Mouse (Mus musculus) embryonic facial prominence, embryonic 14.5 days (tissue): ENCODE data around the gene Slc7a14. TPM values are rescaled to one million over a fixed set of nuclear protein-coding genes. Genes with fewer than 3 reads are reported as not detected.

Experiments
- ATAC-seq: fragments of 200-750 bp; cut with Nextera tagmentation; 2 replicates; pipeline ENCODE4 v1.8.0; 2017; ENCODE audit warnings: low read depth, moderate number of reproducible peaks, moderate TSS enrichment
- DNase-seq: peaks from one replicate; pipeline ENCODE4 v3.0.0-alpha.2; 2015; ENCODE audit warnings: low spot score
- H3K27ac ChIP-seq: fragments of 300-500 bp; sonication (generic); replicated peaks from 2 replicates; pipeline ENCODE4 v1.5.1; 2014; ENCODE audit warnings: low read depth, mild to moderate bottlenecking, low read length, moderate library complexity
- H3K27me3 ChIP-seq: fragments of 300-500 bp; sonication (generic); replicated peaks from 2 replicates; pipeline ENCODE4 v1.6.1; 2014; ENCODE audit warnings: low read length; ENCODE audit not compliant: control insufficient read depth, insufficient read depth
- H3K36me3 ChIP-seq: fragments of 300-500 bp; sonication (generic); 2 replicates; pipeline ENCODE4 v1.6.1; 2014; ENCODE audit warnings: low read length, mixed read lengths; ENCODE audit not compliant: control insufficient read depth, insufficient read depth
- H3K4me1 ChIP-seq: fragments of 300-500 bp; sonication (generic); 2 replicates; pipeline ENCODE4 v1.6.1; 2014; ENCODE audit warnings: antibody characterized with exemption, low read length; ENCODE audit not compliant: control insufficient read depth, insufficient read depth
- H3K4me2 ChIP-seq: fragments of 300-500 bp; sonication (generic); 2 replicates; pipeline ENCODE4 v1.6.1; 2014; ENCODE audit warnings: low read depth, mild to moderate bottlenecking, low read length, moderate library complexity, mixed read lengths
- H3K4me3 ChIP-seq: fragments of 300-500 bp; sonication (generic); 2 replicates; pipeline ENCODE4 v1.5.1; 2014; ENCODE audit warnings: low read depth, mild to moderate bottlenecking, low read length
- H3K9ac ChIP-seq: fragments of 300-500 bp; sonication (generic); 2 replicates; pipeline ENCODE4 v1.6.1; 2014; ENCODE audit warnings: low read depth, mild to moderate bottlenecking, low read length, moderate library complexity, mixed read lengths
- H3K9me3 ChIP-seq: fragments of 300-500 bp; sonication (generic); 2 replicates; pipeline ENCODE4 v1.6.1; 2016; ENCODE audit warnings: low read length; ENCODE audit not compliant: control insufficient read depth
- WGBS: fragments of 180-500 bp; shearing (Covaris S2); extraction: QIAGEN DNeasy Blood & Tissue Kit; methylation state at CpG from one replicate; pipeline ENCODE4 v1.1.7; 2014; 5-methylcytosine and 5-hydroxymethylcytosine counted together
- polyA plus RNA-seq: library from polyadenylated mRNA; unstranded; fragments of >200 nt; fragmentation: Nextera tagmentation; extraction: Ambion mirVana; gene quantifications from 2 replicates; pipeline ENCODE4 v1.2.1, GENCODE M21; 2014

Slc7a14 gene
- polyA plus RNA-seq, 1 experiment from 2014 or later = 0.43 TPM

GRCm38 (mm10) chr3:31269551-31270317, 40.4 kb downstream of the Slc7a14 start:
- 77% methylated on average over 4 of the region's 4 CpGs for WGBS

DNA sequence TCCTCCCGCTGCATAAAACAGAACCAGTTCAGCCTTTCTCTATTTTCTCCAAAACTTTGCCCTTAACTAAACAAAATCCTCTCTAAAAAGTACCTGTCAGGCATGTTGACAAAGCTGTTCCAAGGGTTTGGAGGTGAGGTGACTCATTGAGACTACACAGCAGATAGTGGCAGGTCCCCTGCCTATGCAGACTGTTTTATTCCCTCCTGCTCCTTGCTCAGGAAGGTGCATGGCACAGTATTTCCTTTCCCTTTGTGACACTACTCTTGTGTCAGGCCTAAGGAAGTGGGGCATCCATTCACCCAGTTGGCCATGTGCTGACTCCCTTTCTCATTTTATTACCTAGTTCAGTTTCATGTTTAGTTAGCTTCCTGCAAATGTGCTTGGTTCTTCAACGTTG, 42.3 kb downstream of the Slc7a14 start:
- Histone ChIP-seq H3K9me3 (no peaks in the 10 kb centered on the region), H3K9ac (no peak overlapping the region), H3K4me3 (no peak overlapping the region), H3K4me2 (no peak overlapping the region), H3K4me1 (peaks cover 10% of the 10 kb centered on the region; the same call in 1 of the 2 replicates), H3K36me3 (no peaks in the 10 kb centered on the region), H3K27ac (no peak overlapping the region), H3K27me3 (no peaks in the 10 kb centered on the region)
- no peak for DNase-seq
- WGBS = 93% methylated on average over 2 of the region's 2 CpGs
- no peak for ATAC-seq

More at GRCm38 (mm10) chr3:31269551-31270317, 40.4 kb downstream of the Slc7a14 start:
- no peaks in the 10 kb centered on the region for H3K36me3 ChIP-seq
- H3K9me3 ChIP-seq = no peaks in the 10 kb centered on the region
- H3K27me3 ChIP-seq = no peaks in the 10 kb centered on the region
- H3K4me3 ChIP-seq = no peak overlapping the region
- no peak for ATAC-seq
- peaks cover 12% of the 10 kb centered on the region; the same call in 1 of the 2 replicates for H3K4me1 ChIP-seq
- H3K27ac ChIP-seq = no peak overlapping the region
- DNase-seq = no peak
- H3K9ac ChIP-seq = no peak overlapping the region
- H3K4me2 ChIP-seq = no peak overlapping the region

DNA sequence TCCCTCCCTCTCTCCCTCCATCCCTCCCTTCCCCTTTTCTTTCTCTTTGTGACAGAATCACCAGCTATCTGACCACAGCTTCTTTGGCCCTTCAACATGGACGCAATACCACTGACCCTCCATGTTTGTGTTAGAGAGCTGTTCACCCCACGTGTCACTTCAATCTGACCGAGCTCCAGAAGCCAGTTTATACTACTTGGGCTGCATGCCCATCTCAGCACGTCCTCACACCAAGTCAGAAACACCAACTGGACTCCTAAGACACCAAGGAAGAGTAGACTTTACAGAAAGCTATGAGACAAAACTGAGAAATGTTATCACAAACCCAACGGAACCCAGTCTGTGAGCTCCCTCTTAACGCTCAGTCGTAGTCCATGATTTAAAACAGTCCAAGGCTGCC, 43.2 kb downstream of the Slc7a14 start:
- ATAC-seq = no peak
- Histone ChIP-seq H3K9ac (no peak overlapping the region), H3K36me3 (no peaks in the 10 kb centered on the region), H3K27me3 (no peaks in the 10 kb centered on the region), H3K4me1 (peaks cover 2% of the 10 kb centered on the region; the same call in 1 of the 2 replicates), H3K4me2 (no peak overlapping the region), H3K4me3 (no peak overlapping the region), H3K27ac (no peak overlapping the region), H3K9me3 (no peaks in the 10 kb centered on the region)
- no peak for DNase-seq
- 85% methylated on average over 7 of the region's 7 CpGs for WGBS

- no peak overlapping the region for H3K4me3 ChIP-seq
- DNase-seq (no peak), ATAC-seq (no peak)
- H3K27me3 ChIP-seq = no peaks in the 10 kb centered on the region
- 98% methylated on average over 3 of the region's 3 CpGs for WGBS
- H3K27ac ChIP-seq = no peak overlapping the region
- no peak overlapping the region for H3K9ac ChIP-seq
- no peaks in the 10 kb centered on the region for H3K9me3 ChIP-seq
- peaks cover 8% of the 10 kb centered on the region; the same call in 1 of the 2 replicates for H3K4me1 ChIP-seq
- no peak overlapping the region for H3K4me2 ChIP-seq
- H3K36me3 ChIP-seq = no peaks in the 10 kb centered on the region
Measured at GRCm38 (mm10) chr3:31263535-31263934, 46.6 kb downstream of the Slc7a14 start.

DNA sequence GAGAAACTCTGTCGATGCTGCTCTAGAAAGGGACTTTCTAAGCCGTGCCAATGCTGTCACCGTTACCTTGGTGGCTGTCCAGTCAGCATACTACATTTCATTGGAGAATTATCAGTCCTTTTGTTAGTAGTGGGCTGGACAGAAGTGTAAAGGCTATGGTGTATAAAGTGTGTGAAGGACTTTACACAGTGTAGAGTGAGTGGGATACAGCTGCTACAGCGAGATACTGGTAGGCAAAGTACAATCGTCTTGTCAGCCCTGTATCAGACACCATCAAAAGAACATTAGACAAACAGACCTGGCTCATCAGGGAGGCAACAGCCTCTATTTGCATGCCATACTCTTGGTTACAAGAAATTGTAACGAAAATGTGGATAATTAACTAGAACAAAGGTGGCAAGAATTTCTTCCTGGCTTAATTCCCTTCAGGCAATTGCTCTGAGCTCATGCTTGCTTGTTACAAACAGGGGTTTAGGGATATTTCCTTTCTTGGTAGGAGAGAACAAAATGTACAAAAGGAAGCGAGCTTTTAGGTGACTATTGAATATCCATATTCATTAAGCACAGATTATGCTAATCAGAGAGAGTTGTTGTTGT, 48.7 kb downstream of the Slc7a14 start:
- H3K4me2 ChIP-seq = no peak overlapping the region
- H3K36me3 ChIP-seq = no peaks in the 10 kb centered on the region
- no peak overlapping the region for H3K4me3 ChIP-seq
- H3K9me3 ChIP-seq = no peaks in the 10 kb centered on the region
- peaks cover 8% of the 10 kb centered on the region; the same call in 1 of the 2 replicates for H3K4me1 ChIP-seq
- 59% methylated on average over 7 of the region's 7 CpGs for WGBS
- H3K9ac ChIP-seq = no peak overlapping the region
- no peaks in the 10 kb centered on the region for H3K27me3 ChIP-seq
- H3K27ac ChIP-seq = no peak overlapping the region; the same call in 1 of the 2 replicates
- DNase-seq = no peak
- no peak for ATAC-seq

GRCm38 (mm10) chr3:31260964-31261346, 49.2 kb downstream of the Slc7a14 start:
- Histone ChIP-seq H3K4me2 (no peak overlapping the region), H3K27me3 (no peaks in the 10 kb centered on the region), H3K9me3 (no peaks in the 10 kb centered on the region), H3K27ac (no peak overlapping the region), H3K9ac (no peak overlapping the region), H3K4me1 (peaks cover 8% of the 10 kb centered on the region; the same call in 1 of the 2 replicates), H3K36me3 (no peaks in the 10 kb centered on the region), H3K4me3 (no peak overlapping the region)
- ATAC-seq = peak; percentile 13; the same call in 1 of the 2 replicates
- WGBS = 39% methylated on average over 3 of the region's 3 CpGs
- DNase-seq = no peak

DNA sequence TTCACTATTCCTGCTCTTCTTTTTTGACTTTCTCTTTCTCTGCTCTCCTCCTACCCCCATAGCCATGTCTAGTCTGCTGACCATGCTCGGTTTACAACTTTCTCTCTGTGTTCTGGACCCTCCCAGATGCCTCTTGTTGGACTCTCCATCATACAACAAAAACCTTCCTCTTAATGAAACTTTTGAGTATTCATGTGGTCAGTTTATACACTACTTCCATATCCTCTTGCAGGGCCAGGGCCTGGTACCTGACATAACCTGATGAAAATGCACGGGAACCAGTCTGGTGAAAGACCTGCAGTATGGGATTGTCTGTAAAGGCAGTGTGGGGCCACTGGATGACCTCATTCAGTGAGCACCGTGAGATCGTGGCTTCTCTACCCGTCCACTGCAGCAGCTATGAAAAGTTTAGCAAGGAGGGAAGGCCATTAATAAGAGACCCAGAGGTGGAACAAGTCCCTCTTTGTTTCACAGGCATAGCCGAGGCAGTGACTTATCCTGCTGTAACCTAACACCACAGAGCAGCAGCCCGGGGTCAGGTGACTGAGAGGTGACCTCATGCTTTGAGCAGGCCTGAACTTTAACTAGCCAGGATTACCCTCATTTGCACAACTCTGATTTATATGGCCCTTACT, 49.7 kb downstream of the Slc7a14 start:
- H3K9me3 ChIP-seq = no peaks in the 10 kb centered on the region
- H3K4me1 ChIP-seq = peaks cover 8% of the 10 kb centered on the region; the same call in 1 of the 2 replicates
- H3K27me3 ChIP-seq = no peaks in the 10 kb centered on the region
- H3K27ac ChIP-seq = no peak overlapping the region; the same call in 1 of the 2 replicates
- WGBS = 14% methylated on average over 7 of the region's 7 CpGs
- H3K9ac ChIP-seq = no peak overlapping the region
- H3K4me2 ChIP-seq = no peak overlapping the region
- H3K36me3 ChIP-seq = no peaks in the 10 kb centered on the region
- ATAC-seq (peak; percentile 89), DNase-seq (peak; percentile 70)
- no peak overlapping the region for H3K4me3 ChIP-seq

- no peaks in the 10 kb centered on the region for H3K36me3 ChIP-seq
- DNase-seq (peak; percentile 43), ATAC-seq (no peak)
- no peaks in the 10 kb centered on the region for H3K9me3 ChIP-seq
- no peak overlapping the region for H3K4me3 ChIP-seq
- no peak overlapping the region for H3K27ac ChIP-seq
- H3K4me1 ChIP-seq = peaks cover 8% of the 10 kb centered on the region; the same call in 1 of the 2 replicates
- H3K9ac ChIP-seq = no peak overlapping the region
- H3K4me2 ChIP-seq = no peak overlapping the region
- no peaks in the 10 kb centered on the region for H3K27me3 ChIP-seq
- 57% methylated on average over 7 of the region's 7 CpGs for WGBS
Measured at GRCm38 (mm10) chr3:31259553-31260255, 50.5 kb downstream of the Slc7a14 start.
